Mouse (Mus musculus) MEL (cell line): ENCODE results near the gene Lhb. TPM values are rescaled to one million over a fixed set of nuclear protein-coding genes. Genes with fewer than 3 reads are reported as not detected.

Experiments used
- DNase-seq: peaks from one replicate; pipeline ENCODE4 v3.0.0; 2011; ENCODE audit warnings: low read depth, low spot score
- H3K27ac ChIP-seq: 2 replicates; pipeline ENCODE4 v1.5.1; 2012; ENCODE audit warnings: low read depth, mild to moderate bottlenecking, control low read depth, low read length, moderate library complexity; ENCODE audit not compliant: control insufficient read depth
- H3K27me3 ChIP-seq, 2 experiments: fragments of 150-350 bp in 1 of 2; sonication (generic) in 1 of 2; 2 replicates each; pipeline ENCODE4 v1.6.1; 2012; ENCODE audit warnings: low read length in 2 of 2, mild to moderate bottlenecking in 2 of 2, improper control_type of control experiment in 1 of 2, moderate library complexity in 1 of 2; ENCODE audit not compliant: insufficient read depth in 2 of 2, control insufficient read depth in 1 of 2
- H3K36me3 ChIP-seq, 2 experiments: 2 replicates each; pipeline ENCODE4 v1.6.1; 2012 to 2014; ENCODE audit warnings: low read length in 2 of 2, improper control_type of control experiment in 1 of 2, inconsistent platforms in 1 of 2, mild to moderate bottlenecking in 1 of 2; ENCODE audit not compliant: insufficient read depth in 2 of 2, control insufficient read depth in 1 of 2
- H3K4me1 ChIP-seq, 2 experiments: fragments of 150-350 bp in 1 of 2; sonication (generic) in 1 of 2; 2 replicates each; pipeline ENCODE4 v1.6.1; 2012; ENCODE audit warnings: low read length in 2 of 2, improper control_type of control experiment in 1 of 2, mild to moderate bottlenecking in 1 of 2; ENCODE audit not compliant: insufficient read depth in 2 of 2, control insufficient read depth in 1 of 2
- H3K4me3 ChIP-seq, 2 experiments: fragments of 150-350 bp in 1 of 2; sonication (generic) in 1 of 2; 2 replicates each; pipeline ENCODE4 v1.5.1; 2012; ENCODE audit warnings: low read depth in 2 of 2, low read length in 2 of 2, mild to moderate bottlenecking in 2 of 2, moderate library complexity in 2 of 2, control low read depth in 1 of 2, improper control_type of control experiment in 1 of 2; ENCODE audit not compliant: control insufficient read depth in 1 of 2, insufficient read depth in 1 of 2
- H3K79me2 ChIP-seq: 2 replicates; pipeline ENCODE4 v1.6.1; 2012; ENCODE audit warnings: mild to moderate bottlenecking, low read length, moderate library complexity; ENCODE audit not compliant: control insufficient read depth, poor library complexity, insufficient read depth
- H3K9ac ChIP-seq: 2 replicates; pipeline ENCODE4 v1.6.1; 2012; ENCODE audit warnings: low read depth, mild to moderate bottlenecking, control low read depth, low read length, moderate library complexity; ENCODE audit not compliant: control insufficient read depth, poor library complexity, severe bottlenecking
- H3K9me3 ChIP-seq: fragments of 150-350 bp; sonication (generic); replicated peaks from 2 replicates; pipeline ENCODE4 v1.6.1; 2012; ENCODE audit warnings: mild to moderate bottlenecking, low read length, improper control_type of control experiment, moderate library complexity; ENCODE audit not compliant: insufficient read depth
- BHLHE40 ChIP-seq: IDR thresholded peaks from 2 replicates; pipeline ENCODE4 v1.6.1; 2012; ENCODE audit warnings: low read depth, mild to moderate bottlenecking, inconsistent platforms, low read length, improper control_type of control experiment, borderline replicate concordance
- CHD1 ChIP-seq: IDR thresholded peaks from 2 replicates; pipeline ENCODE4 v1.6.1; 2012; ENCODE audit warnings: low read depth, mild to moderate bottlenecking, inconsistent platforms, low read length, improper control_type of control experiment
- CHD2 ChIP-seq: IDR thresholded peaks from 2 replicates; pipeline ENCODE4 v1.6.1; 2011; ENCODE audit warnings: low read length, improper control_type of control experiment
- E2F4 ChIP-seq: IDR thresholded peaks from 2 replicates; pipeline ENCODE4 v1.6.1; 2011; ENCODE audit warnings: low read depth, low read length, improper control_type of control experiment, borderline replicate concordance
- ELF1 ChIP-seq: IDR thresholded peaks from 2 replicates; pipeline ENCODE4 v1.6.1; 2014; ENCODE audit warnings: low read depth, mild to moderate bottlenecking, inconsistent platforms, low read length, improper control_type of control experiment, moderate library complexity
- ETS1 ChIP-seq: IDR thresholded peaks from 2 replicates; pipeline ENCODE4 v1.6.1; 2012; ENCODE audit warnings: low read depth, mild to moderate bottlenecking, inconsistent platforms, low read length, improper control_type of control experiment, moderate library complexity
- GABPA ChIP-seq: IDR thresholded peaks from 2 replicates; pipeline ENCODE4 v1.6.1; 2012; ENCODE audit warnings: low read depth, mild to moderate bottlenecking, inconsistent platforms, low read length, improper control_type of control experiment, moderate library complexity
- HCFC1 ChIP-seq: IDR thresholded peaks from 2 replicates; pipeline ENCODE4 v1.6.1; 2012; ENCODE audit warnings: low read depth, mild to moderate bottlenecking, inconsistent platforms, low read length, improper control_type of control experiment, moderate library complexity
- MAFK ChIP-seq: IDR thresholded peaks from 2 replicates; pipeline ENCODE4 v1.6.1; 2011; ENCODE audit warnings: low read depth, mild to moderate bottlenecking, low read length, improper control_type of control experiment, borderline replicate concordance
- MAX ChIP-seq: IDR thresholded peaks from 2 replicates; pipeline ENCODE4 v1.6.1; 2011; ENCODE audit warnings: low read length, improper control_type of control experiment
- MAZ ChIP-seq: IDR thresholded peaks from 2 replicates; pipeline ENCODE4 v1.6.1; 2012; ENCODE audit warnings: low read depth, mild to moderate bottlenecking, inconsistent platforms, low read length, improper control_type of control experiment
- MEF2A ChIP-seq: IDR thresholded peaks from 2 replicates; pipeline ENCODE4 v1.6.1; 2014; ENCODE audit warnings: low read depth, mild to moderate bottlenecking, inconsistent platforms, low read length, improper control_type of control experiment; ENCODE audit not compliant: poor library complexity, insufficient replicate concordance, severe bottlenecking; ENCODE audit errors: extremely low read depth
- MYC ChIP-seq: IDR thresholded peaks from 2 replicates; pipeline ENCODE4 v1.6.1; 2011; ENCODE audit warnings: low read depth, mild to moderate bottlenecking, low read length, improper control_type of control experiment, moderate library complexity
- NELFE ChIP-seq: IDR thresholded peaks from 2 replicates; pipeline ENCODE4 v1.6.1; 2011; ENCODE audit warnings: low read depth, low read length, improper control_type of control experiment
- POLR2A ChIP-seq, 2 experiments: IDR thresholded peaks; 2 replicates each; pipeline ENCODE4 v1.6.1; 2011 to 2012; ENCODE audit warnings: low read length in 2 of 2, mild to moderate bottlenecking in 2 of 2, control low read depth in 1 of 2, improper control_type of control experiment in 1 of 2, low read depth in 1 of 2, moderate library complexity in 1 of 2; ENCODE audit not compliant: control insufficient read depth in 1 of 2, insufficient read depth in 1 of 2, poor library complexity in 1 of 2
- RAD21 ChIP-seq: IDR thresholded peaks from 2 replicates; pipeline ENCODE4 v1.6.1; 2011; ENCODE audit warnings: mild to moderate bottlenecking, low read depth, low read length, improper control_type of control experiment
- SIN3A ChIP-seq: IDR thresholded peaks from 2 replicates; pipeline ENCODE4 v1.6.1; 2012; ENCODE audit warnings: low read length, improper control_type of control experiment, inconsistent platforms
- TAL1 ChIP-seq: IDR thresholded peaks from 2 replicates; pipeline ENCODE4 v1.6.1; 2012; ENCODE audit warnings: mild to moderate bottlenecking, inconsistent platforms, low read length, moderate library complexity, mixed read lengths
- TBP ChIP-seq: IDR thresholded peaks from 2 replicates; pipeline ENCODE4 v1.8.0; 2011; ENCODE audit warnings: low read depth, low read length, improper control_type of control experiment
- UBTF ChIP-seq: IDR thresholded peaks from 2 replicates; pipeline ENCODE4 v1.6.1; 2012; ENCODE audit warnings: low read depth, mild to moderate bottlenecking, inconsistent platforms, low read length, improper control_type of control experiment, moderate library complexity, borderline replicate concordance; ENCODE audit not compliant: insufficient read depth
- USF1 ChIP-seq: IDR thresholded peaks from 2 replicates; pipeline ENCODE4 v1.6.1; 2014; ENCODE audit warnings: low read depth, mild to moderate bottlenecking, inconsistent platforms, low read length, improper control_type of control experiment, moderate library complexity
- ZC3H11A ChIP-seq: IDR thresholded peaks from 2 replicates; pipeline ENCODE4 v1.6.1; 2012; ENCODE audit warnings: low read depth, mild to moderate bottlenecking, inconsistent platforms, low read length, improper control_type of control experiment
- ZNF384 ChIP-seq: IDR thresholded peaks from 2 replicates; pipeline ENCODE4 v1.6.1; 2012; ENCODE audit warnings: low read depth, mild to moderate bottlenecking, inconsistent platforms, low read length, improper control_type of control experiment
- polyA plus RNA-seq, 2 experiments: library from polyadenylated mRNA; stranded (reverse) in 1 of 2; unstranded in 1 of 2; fragments of >175 nt in 1 of 2; fragments of >200 nt in 1 of 2; gene quantifications; 2 replicates each; pipeline versions ENCODE4 v1.2.1 to v1.2.4; 2012; ENCODE audit warnings: low replicate concordance in 2 of 2, low read depth in 1 of 2; ENCODE audit not compliant: insufficient read length in 2 of 2, insufficient read depth in 1 of 2, missing spikeins in 1 of 2
- total RNA-seq: library from RNA; depleted of rRNA; stranded (reverse); fragments of 300-350 nt; gene quantifications from 2 replicates; pipeline ENCODE4 v1.2.3, GENCODE M21; 2012

Gene Lhb
- total and polyA plus RNA-seq, 3 experiments: 0.19 to 0.28 TPM; not detected in 1

GRCm38 (mm10) chr7:45413113-45413863 is 7.3 kb upstream of the Lhb start, which contains the start of gene Ntf5:
TSS of gene Ntf5 (plus strand) at chr7:45413695.
- no peak for TF ChIP-seq MEF2A
- TF ChIP-seq ZC3H11A: no peak
- TF ChIP-seq SIN3A: peak; percentile 27
- TF ChIP-seq ELF1: no peak
- 0 out of 2 replicates have a peak, but pooled peaks have one; percentile 40 for TF ChIP-seq UBTF
- TF ChIP-seq MYC: no peak
- no peak for TF ChIP-seq USF1
- TF ChIP-seq TBP: no peak
- no peak for TF ChIP-seq MAZ
- no peaks in the 10 kb centered on the region for H3K9me3 ChIP-seq
- peak within 1 kb of the TSS; percentile 71 for H3K9ac ChIP-seq
- DNase-seq: peak; percentile 63
- peaks cover 0 to 3% of the 10 kb centered on the region in 2 experiments; a peak in 2 of 4 replicates for H3K27me3 ChIP-seq
- H3K36me3 ChIP-seq: no peaks in the 10 kb centered on the region; a peak in 1 of 4 replicates
- no peaks in the 10 kb centered on the region; the same call in 1 of the 2 replicates for H3K79me2 ChIP-seq
- peak within 1 kb of the TSS; percentile 69 to 100 for H3K4me3 ChIP-seq
- no peak within 1 kb of the TSS for H3K27ac ChIP-seq
- peaks cover 6 to 7% of the 10 kb centered on the region in 2 experiments; a peak in 2 of 4 replicates for H3K4me1 ChIP-seq

- Histone ChIP-seq H3K9me3 (no peaks in the 10 kb centered on the region), H3K36me3 (no peaks in the 10 kb centered on the region; a peak in 1 of 4 replicates), H3K9ac (peak overlapping the region; percentile 71)
- TF ChIP-seq ETS1 (no peak), GABPA (no peak), TBP (no peak), RAD21 (no peak), MAX (no peak), CHD2 (no peak), NELFE (peak; percentile 50), MAFK (no peak), MAZ (no peak), ZC3H11A (no peak), POLR2A (IDR thresholded peaks at IDR 0.05; ENCODE audit: control insufficient read depth in 1 of 2, insufficient read depth in 1 of 2, low read depth in 1 of 2, low read length in 2 of 2, poor library complexity in 1 of 2) (peak in 1 of 2 experiments; percentile 61; a peak in 3 of 4 replicates), CHD1 (no peak), TAL1 (no peak), E2F4 (no peak), ZNF384 (peak; percentile 89), BHLHE40 (no peak), SIN3A (no peak; the same call in 1 of the 2 replicates), USF1 (no peak), HCFC1 (0 out of 2 replicates have a peak, but pooled peaks have one; percentile 48)
- TF ChIP-seq, all 39 proteins: peak for 4
- Histone ChIP-seq H3K4me1 (peaks cover 6 to 7% of the 10 kb centered on the region in 2 experiments; a peak in 2 of 4 replicates), H3K4me3 (peak overlapping the region; percentile 69 to 100), H3K79me2 (no peaks in the 10 kb centered on the region; the same call in 1 of the 2 replicates), H3K27me3 (peaks cover 0 to 3% of the 10 kb centered on the region in 2 experiments; a peak in 2 of 4 replicates), H3K27ac (no peak overlapping the region)
- DNase-seq: no peak
Observed at GRCm38 (mm10) chr7:45413864-45414739, 6.5 kb upstream of the Lhb start.
